Mouse (Mus musculus) liver, embryonic 13.5 days (tissue): Measurements from ENCODE around the gene Cfap45. TPM values are rescaled to one million over a fixed set of nuclear protein-coding genes. Genes with fewer than 3 reads are reported as not detected.

Source experiments
- ATAC-seq: fragments of 200-750 bp; cut with Nextera tagmentation; 2 replicates; pipeline ENCODE4 v1.8.0; 2017; ENCODE audit warnings: low read depth, mild to moderate bottlenecking, moderate number of reproducible peaks, moderate library complexity
- DNase-seq: peaks from one replicate; pipeline ENCODE4 v3.0.0; 2022
- H3K27ac ChIP-seq: fragments of 300-500 bp; sonication (generic); 2 replicates; pipeline ENCODE4 v1.5.1; 2015; ENCODE audit warnings: moderate library complexity, mild to moderate bottlenecking, inconsistent platforms
- H3K27me3 ChIP-seq: fragments of 300-500 bp; sonication (generic); 2 replicates; pipeline ENCODE4 v1.6.1; 2015; ENCODE audit warnings: mild to moderate bottlenecking, inconsistent platforms
- H3K36me3 ChIP-seq: fragments of 300-500 bp; sonication (generic); 2 replicates; pipeline ENCODE4 v1.6.1; 2015; ENCODE audit warnings: mild to moderate bottlenecking, inconsistent platforms
- H3K4me1 ChIP-seq: fragments of 300-500 bp; sonication (generic); replicated peaks from 2 replicates; pipeline ENCODE4 v1.6.1; 2015; ENCODE audit warnings: inconsistent platforms
- H3K4me2 ChIP-seq: fragments of 300-500 bp; sonication (generic); 2 replicates; pipeline ENCODE4 v1.6.1; 2015; ENCODE audit warnings: inconsistent platforms, mild to moderate bottlenecking, moderate library complexity
- H3K4me3 ChIP-seq: fragments of 300-500 bp; sonication (generic); replicated peaks from 2 replicates; pipeline ENCODE4 v1.5.1; 2015; ENCODE audit warnings: mild to moderate bottlenecking, inconsistent platforms
- H3K9ac ChIP-seq: fragments of 300-500 bp; sonication (generic); 2 replicates; pipeline ENCODE4 v1.6.1; 2015; ENCODE audit warnings: mild to moderate bottlenecking, inconsistent platforms
- H3K9me3 ChIP-seq: fragments of 300-500 bp; sonication (generic); replicated peaks from 2 replicates; pipeline ENCODE4 v1.6.1; 2016; ENCODE audit warnings: inconsistent platforms
- WGBS: fragments of 180-500 bp; shearing (Covaris S2); methylation state at CpG from one replicate; pipeline ENCODE4 v1.1.7; 2015; ENCODE audit not compliant: insufficient replicate concordance; 5-methylcytosine and 5-hydroxymethylcytosine counted together
- polyA plus RNA-seq: library from polyadenylated mRNA; unstranded; fragments of >200 nt; fragmentation: Nextera tagmentation; extraction: Ambion mirVana; gene quantifications from 2 replicates; pipeline ENCODE4 v1.2.1, GENCODE M21; 2015

Cfap45 gene
- polyA plus RNA-seq, 1 experiment from 2014 or later = 0.17 TPM

GRCm38 (mm10) chr1:172484236-172484635 lies 36.4 kb upstream of the Cfap45 start:
- Histone ChIP-seq H3K4me3 (no peak overlapping the region), H3K4me1 (peaks cover 16% of the 10 kb centered on the region), H3K27ac (no peak overlapping the region), H3K4me2 (no peak overlapping the region), H3K9ac (no peak overlapping the region), H3K36me3 (no peaks in the 10 kb centered on the region), H3K27me3 (peaks cover 48% of the 10 kb centered on the region), H3K9me3 (no peaks in the 10 kb centered on the region)
- ATAC-seq (no peak), DNase-seq (no peak)
- 66% methylated on average over 11 of the region's 11 CpGs for WGBS

GRCm38 (mm10) chr1:172484671-172485070 lies 35.9 kb upstream of the Cfap45 start:
- Histone ChIP-seq H3K9ac (no peak overlapping the region), H3K27ac (no peak overlapping the region), H3K4me3 (no peak overlapping the region), H3K27me3 (peaks cover 45% of the 10 kb centered on the region), H3K9me3 (no peaks in the 10 kb centered on the region), H3K4me1 (peaks cover 16% of the 10 kb centered on the region), H3K4me2 (no peak overlapping the region), H3K36me3 (no peaks in the 10 kb centered on the region)
- ATAC-seq (no peak), DNase-seq (no peak)
- 65% methylated on average over 13 of the region's 13 CpGs for WGBS

- H3K9ac ChIP-seq = no peak overlapping the region
- 61% methylated on average over 6 of the region's 6 CpGs for WGBS
- no peak overlapping the region for H3K4me2 ChIP-seq
- no peaks in the 10 kb centered on the region for H3K9me3 ChIP-seq
- no peak for DNase-seq
- ATAC-seq = no peak
- no peak overlapping the region for H3K4me3 ChIP-seq
- H3K36me3 ChIP-seq = no peaks in the 10 kb centered on the region
- H3K4me1 ChIP-seq = peaks cover 21% of the 10 kb centered on the region
- H3K27me3 ChIP-seq = peaks cover 37% of the 10 kb centered on the region
- no peak overlapping the region for H3K27ac ChIP-seq
Measured at GRCm38 (mm10) chr1:172485821-172486220, 34.8 kb upstream of the Cfap45 start.

GRCm38 (mm10) chr1:172486236-172486635 lies 34.4 kb upstream of the Cfap45 start:
- Histone ChIP-seq H3K4me1 (peaks cover 20% of the 10 kb centered on the region), H3K9ac (no peak overlapping the region), H3K9me3 (no peaks in the 10 kb centered on the region), H3K4me3 (no peak overlapping the region), H3K4me2 (no peak overlapping the region), H3K27me3 (peaks cover 33% of the 10 kb centered on the region), H3K36me3 (no peaks in the 10 kb centered on the region), H3K27ac (no peak overlapping the region)
- DNase-seq (no peak), ATAC-seq (no peak)
- 55% methylated on average over 4 of the region's 4 CpGs for WGBS

GRCm38 (mm10) chr1:172486651-172487050 lies 34.0 kb upstream of the Cfap45 start:
- Histone ChIP-seq H3K4me1 (peaks cover 15% of the 10 kb centered on the region), H3K4me3 (no peak overlapping the region), H3K4me2 (no peak overlapping the region), H3K9me3 (no peaks in the 10 kb centered on the region), H3K36me3 (no peaks in the 10 kb centered on the region), H3K9ac (no peak overlapping the region), H3K27ac (no peak overlapping the region), H3K27me3 (peaks cover 29% of the 10 kb centered on the region)
- ATAC-seq (no peak), DNase-seq (no peak)
- WGBS = 61% methylated on average over 5 of the region's 5 CpGs

GRCm38 (mm10) chr1:172487859-172488258 lies 32.7 kb upstream of the Cfap45 start:
- H3K27ac ChIP-seq = no peak overlapping the region
- no peak overlapping the region for H3K4me2 ChIP-seq
- no peak for ATAC-seq
- H3K4me1 ChIP-seq = peaks cover 6% of the 10 kb centered on the region; the same call in 1 of the 2 replicates
- 54% methylated on average over 4 of the region's 4 CpGs for WGBS
- H3K9me3 ChIP-seq = no peaks in the 10 kb centered on the region
- no peak for DNase-seq
- no peaks in the 10 kb centered on the region for H3K36me3 ChIP-seq
- H3K4me3 ChIP-seq = no peak overlapping the region
- H3K27me3 ChIP-seq = peaks cover 17% of the 10 kb centered on the region
- no peak overlapping the region for H3K9ac ChIP-seq

GRCm38 (mm10) chr1:172488831-172489230 lies 31.8 kb upstream of the Cfap45 start:
- 50% methylated on average over 7 of the region's 7 CpGs for WGBS
- Histone ChIP-seq H3K4me2 (no peak overlapping the region), H3K36me3 (no peaks in the 10 kb centered on the region), H3K9ac (no peak overlapping the region), H3K9me3 (no peaks in the 10 kb centered on the region), H3K27ac (no peak overlapping the region), H3K27me3 (peaks cover 7% of the 10 kb centered on the region), H3K4me3 (no peak overlapping the region), H3K4me1 (peaks cover 6% of the 10 kb centered on the region; the same call in 1 of the 2 replicates)
- no peak for DNase-seq
- no peak for ATAC-seq

GRCm38 (mm10) chr1:172489585-172490250 lies 30.9 kb upstream of the Cfap45 start:
- H3K9ac ChIP-seq = no peak overlapping the region
- WGBS = 42% methylated on average over 12 of the region's 12 CpGs
- ATAC-seq (peak; percentile 27; the same call in 1 of the 2 replicates), DNase-seq (no peak)
- H3K4me3 ChIP-seq = 0 out of 2 replicates have a peak overlapping the region, but pooled peaks have one; percentile 19
- H3K9me3 ChIP-seq = no peaks in the 10 kb centered on the region
- peak overlapping the region; percentile 44 for H3K4me2 ChIP-seq
- H3K4me1 ChIP-seq = peaks cover 6% of the 10 kb centered on the region; the same call in 1 of the 2 replicates
- no peak overlapping the region for H3K27ac ChIP-seq
- peaks cover 6% of the 10 kb centered on the region for H3K27me3 ChIP-seq
- no peaks in the 10 kb centered on the region for H3K36me3 ChIP-seq

- ATAC-seq = peak; percentile 14; the same call in 1 of the 2 replicates
- H3K27me3 ChIP-seq = peaks cover 4% of the 10 kb centered on the region
- peak; percentile 52 for DNase-seq
- H3K9ac ChIP-seq = no peak overlapping the region
- 7% methylated on average over 10 of the region's 10 CpGs for WGBS
- peaks cover 6% of the 10 kb centered on the region; the same call in 1 of the 2 replicates for H3K4me1 ChIP-seq
- H3K9me3 ChIP-seq = no peaks in the 10 kb centered on the region
- H3K36me3 ChIP-seq = no peaks in the 10 kb centered on the region
- H3K27ac ChIP-seq = no peak overlapping the region
- H3K4me3 ChIP-seq = 0 out of 2 replicates have a peak overlapping the region, but pooled peaks have one; percentile 19
- peak overlapping the region; percentile 44 for H3K4me2 ChIP-seq
Measured at GRCm38 (mm10) chr1:172490261-172490661, 30.3 kb upstream of the Cfap45 start.

GRCm38 (mm10) chr1:172492047-172492446 lies 28.6 kb upstream of the Cfap45 start:
- Histone ChIP-seq H3K27ac (no peak overlapping the region), H3K9ac (no peak overlapping the region), H3K4me1 (peaks cover 6% of the 10 kb centered on the region; the same call in 1 of the 2 replicates), H3K4me3 (no peak overlapping the region), H3K9me3 (no peaks in the 10 kb centered on the region), H3K36me3 (no peaks in the 10 kb centered on the region), H3K27me3 (no peaks in the 10 kb centered on the region), H3K4me2 (no peak overlapping the region)
- whole genome bisulfite sequencing = 79% methylated on average over 8 of the region's 8 CpGs
- ATAC-seq = no peak
- DNase-seq = no peak

GRCm38 (mm10) chr1:172493516-172493915 lies 27.1 kb upstream of the Cfap45 start:
- H3K27me3 ChIP-seq = 0 out of 2 replicates have a peak, but pooled peaks cover 3% of the 10 kb centered on the region
- no peak overlapping the region for H3K27ac ChIP-seq
- H3K4me1 ChIP-seq = peaks cover 8% of the 10 kb centered on the region; the same call in 1 of the 2 replicates
- no peak overlapping the region for H3K9ac ChIP-seq
- no peak overlapping the region for H3K4me2 ChIP-seq
- no peaks in the 10 kb centered on the region for H3K36me3 ChIP-seq
- H3K4me3 ChIP-seq = no peak overlapping the region
- DNase-seq (no peak), ATAC-seq (no peak)
- no peaks in the 10 kb centered on the region for H3K9me3 ChIP-seq
- WGBS = 29% methylated on average over 6 of the region's 6 CpGs

- Histone ChIP-seq H3K9ac (no peak overlapping the region), H3K4me2 (no peak overlapping the region), H3K4me1 (peaks cover 14% of the 10 kb centered on the region), H3K27ac (no peak overlapping the region), H3K4me3 (no peak overlapping the region), H3K27me3 (peaks cover 19% of the 10 kb centered on the region; the same call in 1 of the 2 replicates), H3K9me3 (no peaks in the 10 kb centered on the region), H3K36me3 (no peaks in the 10 kb centered on the region)
- WGBS = 62% methylated on average over 17 of the region's 17 CpGs
- no peak for ATAC-seq
- DNase-seq = no peak
Measured at GRCm38 (mm10) chr1:172496030-172496429, 24.6 kb upstream of the Cfap45 start.
